Mouse (Mus musculus) embryonic fibroblast, embryonic 13.5 days (primary cell): Measurements from ENCODE around the gene Ccdc146. TPM values are rescaled to one million over a fixed set of nuclear protein-coding genes. Genes with fewer than 3 reads are reported as not detected.
A peak's percentile ranks its signal among the peaks of the same experiment; 100 is the strongest.
"Not testable (repeated sequence)": the region's sequence is repeated elsewhere in the genome, so short reads cannot be mapped to it uniquely, and the experiment has no call there.

Source experiments
- H3K27ac ChIP-seq: 2 replicates; pipeline ENCODE4 v1.5.1; 2012; ENCODE audit warnings: low read length, control low read depth, inconsistent platforms; ENCODE audit not compliant: insufficient read depth
- H3K4me1 ChIP-seq: 2 replicates; pipeline ENCODE4 v1.6.1; 2011; ENCODE audit warnings: low read length; ENCODE audit not compliant: control insufficient read depth, insufficient read depth
- H3K4me3 ChIP-seq: 2 replicates; pipeline ENCODE4 v1.5.1; 2011; ENCODE audit warnings: mild to moderate bottlenecking, control low read depth, low read length; ENCODE audit not compliant: insufficient read depth
- CTCF ChIP-seq: IDR thresholded peaks from 2 replicates; pipeline ENCODE4 v1.5.1; 2011; ENCODE audit warnings: mild to moderate bottlenecking, control low read depth, low read length, moderate library complexity, borderline replicate concordance; ENCODE audit not compliant: insufficient read depth
- POLR2A ChIP-seq: IDR thresholded peaks from 2 replicates; pipeline ENCODE4 v1.6.1; 2011; ENCODE audit warnings: low read depth, mild to moderate bottlenecking, control low read depth, low read length, moderate library complexity
- polyA plus RNA-seq: library from polyadenylated mRNA; stranded (reverse); fragments of >200 nt; gene quantifications from 2 replicates; pipeline ENCODE4 v1.2.4, GENCODE M21; 2011; ENCODE audit warnings: low read depth; ENCODE audit not compliant: missing spikeins, insufficient read length

Ccdc146 gene
- polyA plus RNA-seq, 1 experiment = not detected

- TF ChIP-seq CTCF (no peak), POLR2A (no peak)
- no peaks in the 10 kb centered on the region; the same call in 1 of the 2 replicates for H3K4me1 ChIP-seq
- no peak overlapping the region for H3K27ac ChIP-seq
- H3K4me3 ChIP-seq = no peak overlapping the region
These were observed 125.3 kb downstream of the Ccdc146 start for GRCm38 (mm10) chr5:21299076-21299755.

- H3K4me1 ChIP-seq = no peaks in the 10 kb centered on the region
- no peak for TF ChIP-seq POLR2A
- TF ChIP-seq CTCF = no peak
- no peak overlapping the region for H3K27ac ChIP-seq
- no peak overlapping the region for H3K4me3 ChIP-seq
These were observed 128.8 kb downstream of the Ccdc146 start for GRCm38 (mm10) chr5:21295683-21296082.

- H3K4me3 ChIP-seq = no peak overlapping the region
- no peaks in the 10 kb centered on the region for H3K4me1 ChIP-seq
- no peak overlapping the region for H3K27ac ChIP-seq
- TF ChIP-seq POLR2A = no peak
- TF ChIP-seq CTCF = no peak
These were observed 133.9 kb downstream of the Ccdc146 start for GRCm38 (mm10) chr5:21290594-21290993.

GRCm38 (mm10) chr5:21288658-21289435 lies 135.6 kb downstream of the Ccdc146 start:
- Histone ChIP-seq H3K27ac (no peak overlapping the region), H3K4me1 (peaks cover under 1% of the 10 kb centered on the region; the same call in 1 of the 2 replicates), H3K4me3 (no peak overlapping the region)
- TF ChIP-seq CTCF = no peak
- no peak for TF ChIP-seq POLR2A

GRCm38 (mm10) chr5:21283356-21284062 lies 141.0 kb downstream of the Ccdc146 start:
- peaks cover 5% of the 10 kb centered on the region; the same call in 1 of the 2 replicates for H3K4me1 ChIP-seq
- no peak overlapping the region for H3K4me3 ChIP-seq
- H3K27ac ChIP-seq = peak overlapping the region; percentile 61
- TF ChIP-seq POLR2A (no peak), CTCF (no peak)

- not testable (repeated sequence) for H3K4me3 ChIP-seq, H3K27ac ChIP-seq, H3K4me1 ChIP-seq
These were observed 146.8 kb downstream of the Ccdc146 start for GRCm38 (mm10) chr5:21277685-21278084.

GRCm38 (mm10) chr5:21271386-21272354 lies 152.8 kb downstream of the Ccdc146 start:
- no peak for TF ChIP-seq POLR2A
- no peak for TF ChIP-seq CTCF
- no peaks in the 10 kb centered on the region for H3K4me1 ChIP-seq
- no peak overlapping the region for H3K27ac ChIP-seq
- no peak overlapping the region for H3K4me3 ChIP-seq

- H3K4me3 ChIP-seq = no peak overlapping the region
- TF ChIP-seq CTCF (no peak), POLR2A (no peak)
- peak overlapping the region; percentile 34; the same call in 1 of the 2 replicates for H3K27ac ChIP-seq
- H3K4me1 ChIP-seq = no peaks in the 10 kb centered on the region
These were observed 153.7 kb downstream of the Ccdc146 start for GRCm38 (mm10) chr5:21270756-21271155.

GRCm38 (mm10) chr5:21269446-21269845 lies 155.0 kb downstream of the Ccdc146 start:
- no peak overlapping the region for H3K27ac ChIP-seq
- H3K4me3 ChIP-seq = no peak overlapping the region
- TF ChIP-seq CTCF (no peak), POLR2A (no peak)
- no peaks in the 10 kb centered on the region for H3K4me1 ChIP-seq
